Mouse (Mus musculus) bone marrow macrophage, adult 2 months (primary cell): ENCODE results near the gene Tsfm. TPM values are rescaled to one million over a fixed set of nuclear protein-coding genes. Genes with fewer than 3 reads are reported as not detected.

Source experiments
- H3K27ac ChIP-seq: 2 replicates; pipeline ENCODE4 v1.5.1; 2012; ENCODE audit warnings: low read depth, low read length; ENCODE audit not compliant: insufficient read depth
- H3K4me1 ChIP-seq: 2 replicates; pipeline ENCODE4 v1.6.1; 2012; ENCODE audit warnings: low read length; ENCODE audit not compliant: control insufficient read depth, insufficient read depth
- H3K4me3 ChIP-seq: 2 replicates; pipeline ENCODE4 v1.5.1; 2012; ENCODE audit warnings: mild to moderate bottlenecking, low read length, moderate library complexity; ENCODE audit not compliant: insufficient read depth
- CTCF ChIP-seq: IDR thresholded peaks from 2 replicates; pipeline ENCODE4 v1.5.1; 2012; ENCODE audit warnings: low read depth, mild to moderate bottlenecking, low read length, moderate library complexity
- POLR2A ChIP-seq: IDR thresholded peaks from 2 replicates; pipeline ENCODE4 v1.6.1; 2012; ENCODE audit warnings: mild to moderate bottlenecking, low read depth, low read length, borderline replicate concordance
- polyA plus RNA-seq: library from polyadenylated mRNA; stranded (reverse); fragments of >200 nt; gene quantifications from 2 replicates; pipeline ENCODE4 v1.2.4, GENCODE M21; 2012; ENCODE audit not compliant: missing spikeins, insufficient read depth, insufficient read length

The Tsfm gene
- polyA plus RNA-seq, 1 experiment, result 12.9 TPM

GRCm38 (mm10) chr10:126963821-126964220 is 66.8 kb downstream of the Tsfm start:
- H3K27ac ChIP-seq, result no peak overlapping the region
- H3K4me3 ChIP-seq, result no peak overlapping the region
- TF ChIP-seq CTCF, result no peak
- TF ChIP-seq POLR2A, result no peak
- H3K4me1 ChIP-seq, result peaks cover 2% of the 10 kb centered on the region; the same call in 1 of the 2 replicates

GRCm38 (mm10) chr10:126962966-126963330 is 67.7 kb downstream of the Tsfm start:
- TF ChIP-seq POLR2A (no peak), CTCF (no peak)
- H3K27ac ChIP-seq, result no peak overlapping the region

GRCm38 (mm10) chr10:126962271-126962965 is 68.2 kb downstream of the Tsfm start:
- TF ChIP-seq POLR2A (no peak), CTCF (no peak)
- Histone ChIP-seq H3K4me1 (peaks cover 2% of the 10 kb centered on the region; the same call in 1 of the 2 replicates), H3K4me3 (no peak overlapping the region), H3K27ac (no peak overlapping the region)

More at GRCm38 (mm10) chr10:126962966-126963330, 67.7 kb downstream of the Tsfm start:
- no peak overlapping the region for H3K4me3 ChIP-seq
- peaks cover 2% of the 10 kb centered on the region; the same call in 1 of the 2 replicates for H3K4me1 ChIP-seq

GRCm38 (mm10) chr10:126961757-126962156 is 68.9 kb downstream of the Tsfm start:
- TF ChIP-seq CTCF (no peak), POLR2A (no peak)
- no peak overlapping the region for H3K4me3 ChIP-seq
- no peak overlapping the region for H3K27ac ChIP-seq
- peaks cover 2% of the 10 kb centered on the region; the same call in 1 of the 2 replicates for H3K4me1 ChIP-seq

Other genes with a start within 250 kb of the Tsfm start
- 3.7 and 5.0 TPM in 2 replicates for gene Atp23, start 129.5 kb downstream of the Tsfm start, polyA plus RNA-seq
- 117 and 123 TPM in 2 replicates for gene Ctdsp2, start 52.1 kb downstream of the Tsfm start, polyA plus RNA-seq
- gene Avil, start 30.1 kb downstream of the Tsfm start, polyA plus RNA-seq, result not detected in 2 replicates
- gene Mettl1, start 10.6 kb upstream of the Tsfm start, polyA plus RNA-seq, result 3.1 and 4.3 TPM in 2 replicates
- gene Eef1akmt3, start 10.7 kb upstream of the Tsfm start, polyA plus RNA-seq, result 0.34 TPM in 1 of 2 replicates, not detected in the other
- gene Cyp27b1, start 17.4 kb upstream of the Tsfm start, polyA plus RNA-seq, result not detected in 2 replicates
- 1.2 and 1.7 TPM in 2 replicates for gene March9, start 29.3 kb upstream of the Tsfm start, polyA plus RNA-seq
- gene Cdk4, start 32.7 kb upstream of the Tsfm start, polyA plus RNA-seq, result 161 and 187 TPM in 2 replicates
- gene Tspan31, start 39.4 kb upstream of the Tsfm start, polyA plus RNA-seq, result 116 and 126 TPM in 2 replicates
- gene Agap2, start 44.4 kb upstream of the Tsfm start, polyA plus RNA-seq, result 0.85 and 2.0 TPM in 2 replicates
- 164 and 167 TPM in 2 replicates for gene Os9, start 90.3 kb upstream of the Tsfm start, polyA plus RNA-seq
- gene B4galnt1, start 134.4 kb upstream of the Tsfm start, polyA plus RNA-seq, result 42.2 and 50.6 TPM in 2 replicates
- not detected in 2 replicates for gene Slc26a10, start 149.8 kb upstream of the Tsfm start, polyA plus RNA-seq
- gene Arhgef25, start 159.2 kb upstream of the Tsfm start, polyA plus RNA-seq, result 1.3 TPM in 1 of 2 replicates, not detected in the other
- 60.1 and 68.7 TPM in 2 replicates for gene Dtx3, start 164.9 kb upstream of the Tsfm start, polyA plus RNA-seq
- 34.5 and 35.0 TPM in 2 replicates for gene Pip4k2c, start 180.7 kb upstream of the Tsfm start, polyA plus RNA-seq
- 2.3 and 2.5 TPM in 2 replicates for gene Kif5a, start 232.5 kb upstream of the Tsfm start, polyA plus RNA-seq
- gene Dctn2, start 235.5 kb upstream of the Tsfm start, polyA plus RNA-seq, result 119 and 121 TPM in 2 replicates